In genomic region chr2:168161514-168161971, GRCm38 (mm10) we compare ENCODE assay signal across 9 mouse cellular contexts. TPM values are rescaled to one million over a fixed set of nuclear protein-coding genes. Genes with fewer than 3 reads are reported as not detected.
A peak's percentile ranks its signal among the peaks of the same experiment; 100 is the strongest.
DNase-seq lines count a peak whose midpoint lies in the region; ATAC-seq lines count a peak whose summit lies in the region.
"Had no signal": no experiment of that assay in that cellular context is flagged by ENCODE, and none has a peak within 500 bp of the region (broad histone marks: within the 10 kb centered on the region; RNA-seq: fewer than 3 reads in every experiment).

No protein-coding gene starts in this region.

- peak overlapping the region; percentile 78 for H3K27ac ChIP-seq in heart, embryonic 12.5 days (ENCODE audit: poor library complexity, severe bottlenecking)
- H3K27ac ChIP-seq in embryonic facial prominence, embryonic 11.5 days (replicated peaks; ENCODE audit: low read depth, low read length) = peak overlapping the region; percentile 38; the same call in 1 of the 2 replicates
- peak overlapping the region; percentile 89 for H3K27ac ChIP-seq in limb, embryonic 10.5 days

- H3K4me2 ChIP-seq in heart, embryonic 12.5 days = peak overlapping the region; percentile 69
- peak overlapping the region; percentile 42 for H3K4me2 ChIP-seq in embryonic facial prominence, embryonic 11.5 days (ENCODE audit: low read depth, low read length)

- WGBS in heart, embryonic 12.5 days = 2% methylated on average over 11 of the region's 11 CpGs
- WGBS in embryonic facial prominence, embryonic 11.5 days = 2% methylated on average over 11 of the region's 11 CpGs
- 6% methylated on average over 11 of the region's 11 CpGs for WGBS in limb, embryonic 10.5 days

- H3K9me3 ChIP-seq in heart, embryonic 12.5 days (replicated peaks) = no peaks in the 10 kb centered on the region
- no peaks in the 10 kb centered on the region for H3K9me3 ChIP-seq in embryonic facial prominence, embryonic 11.5 days (replicated peaks; ENCODE audit: control insufficient read depth, low read length)
- H3K9me3 ChIP-seq in limb, embryonic 10.5 days (replicated peaks) = no peaks in the 10 kb centered on the region

- H3K36me3 ChIP-seq in heart, embryonic 12.5 days = no peaks in the 10 kb centered on the region
- H3K36me3 ChIP-seq in embryonic facial prominence, embryonic 11.5 days (replicated peaks; ENCODE audit: control insufficient read depth, insufficient read depth, low read depth, low read length) = no peaks in the 10 kb centered on the region
- no peaks in the 10 kb centered on the region for H3K36me3 ChIP-seq in limb, embryonic 10.5 days

- DNase-seq in heart, adult 8-10 months (ENCODE audit: low spot score) = no peak
- peak; percentile 52 for DNase-seq in embryonic facial prominence, embryonic 11.5 days (ENCODE audit: low spot score)
- DNase-seq in limb, embryonic 10.5 days (ENCODE audit: low spot score) = peak; percentile 68
- DNase-seq in neural tube, embryonic 10.5 days (ENCODE audit: extremely low spot score, low spot score) = peak; percentile 48
- DNase-seq in layer of hippocampus, postnatal 14 days (ENCODE audit: low spot score in 2 of 2) = no peak
- no peak for DNase-seq in right cerebral cortex, adult 18-20 months
- no peak for DNase-seq in kidney, adult 11 months
- DNase-seq: cerebellum, postnatal 10 days had no signal

- H3K4me3 ChIP-seq in heart, embryonic 12.5 days = peak overlapping the region; percentile 43
- H3K4me3 ChIP-seq in embryonic facial prominence, embryonic 11.5 days (ENCODE audit: low read depth, low read length) = peak overlapping the region; percentile 20
- peak overlapping the region; percentile 43 for H3K4me3 ChIP-seq in limb, embryonic 10.5 days

- ATAC-seq in heart, embryonic 12.5 days (ENCODE audit: insufficient number of reproducible peaks, low FRiP score) = no peak; the same call in 1 of the 2 replicates
- peak; percentile 36; the same call in 1 of the 2 replicates for ATAC-seq in embryonic facial prominence, embryonic 11.5 days (replicated peaks; ENCODE audit: insufficient number of reproducible peaks, low FRiP score, low TSS enrichment, low read depth)

- peak overlapping the region; percentile 61 for H3K9ac ChIP-seq in heart, embryonic 12.5 days
- H3K9ac ChIP-seq in embryonic facial prominence, embryonic 11.5 days (replicated peaks; ENCODE audit: low read length) = peak overlapping the region; percentile 58

- H3K4me1 ChIP-seq in heart, embryonic 12.5 days (replicated peaks) = peaks cover 30% of the 10 kb centered on the region
- no peaks in the 10 kb centered on the region; the same call in 1 of the 2 replicates for H3K4me1 ChIP-seq in embryonic facial prominence, embryonic 11.5 days (ENCODE audit: control insufficient read depth, insufficient read depth, low read length)
- peaks cover 51% of the 10 kb centered on the region for H3K4me1 ChIP-seq in limb, embryonic 10.5 days

- H3K27me3 ChIP-seq in heart, embryonic 12.5 days (replicated peaks) = no peaks in the 10 kb centered on the region
- no peaks in the 10 kb centered on the region for H3K27me3 ChIP-seq in embryonic facial prominence, embryonic 11.5 days (ENCODE audit: control insufficient read depth, insufficient read depth, low read length)
- H3K27me3 ChIP-seq in limb, embryonic 10.5 days (ENCODE audit: low read depth, poor library complexity, severe bottlenecking) = peaks cover 10% of the 10 kb centered on the region; the same call in 1 of the 2 replicates

RNA-seq across cellular contexts. Expression of gene Adnp, which starts 45.4 kb away (rescaled TPM):
- polyA plus RNA-seq in heart, embryonic 12.5 days (2016; fragmentation: Nextera tagmentation; extraction: Ambion mirVana) = 9.1 and 11.2 TPM in 2 replicates
- 10 to 100 TPM; 23.1 to 24.3 (median 23.7) TPM for total RNA-seq in heart, adult 8-10 months (2022)
- polyA plus RNA-seq in embryonic facial prominence, embryonic 11.5 days (2014; fragmentation: Nextera tagmentation; extraction: Ambion mirVana) = 3.3 and 10.1 TPM in 2 replicates
- 5.7 and 5.8 TPM in 2 replicates for polyA plus RNA-seq in limb, embryonic 10.5 days (2016; fragmentation: Nextera tagmentation; extraction: Ambion mirVana)
- 10 to 100 TPM; 99.3 to 99.9 TPM for total RNA-seq in layer of hippocampus, postnatal 14 days (2021)

Comparison
In these comparisons a context has a peak if more than half of its experiments do, and no peak if none do; other contexts are left out.
1. H3K27ac ChIP-seq: peak in every context shown above with its lines; median percentile 89 in limb, embryonic 10.5 days; 78 in heart, embryonic 12.5 days; 38 in embryonic facial prominence, embryonic 11.5 days.
2. DNase-seq: peak in embryonic facial prominence, embryonic 11.5 days (single experiment), limb, embryonic 10.5 days (single experiment) and neural tube, embryonic 10.5 days (single experiment); none in heart, adult 8-10 months (single experiment), layer of hippocampus, postnatal 14 days (0 of 2), right cerebral cortex, adult 18-20 months (single experiment) and kidney, adult 11 months (single experiment).
3. Peak in every context shown above with its lines, with median percentiles within 50 percentile points of each other: H3K4me3 ChIP-seq.